Mouse (Mus musculus) heart, embryonic 10.5 days (tissue): Measurements from ENCODE around the gene Pam. TPM values are rescaled to one million over a fixed set of nuclear protein-coding genes. Genes with fewer than 3 reads are reported as not detected.

Experiments used
- DNase-seq: peaks from one replicate; pipeline ENCODE4 v3.0.0-alpha.2; 2017; ENCODE audit warnings: low spot score
- H3K27ac ChIP-seq: fragments of 300-500 bp; sonication (generic); 2 replicates; pipeline ENCODE4 v1.5.1; 2016; ENCODE audit warnings: mild to moderate bottlenecking
- H3K27me3 ChIP-seq: fragments of 300-500 bp; sonication (generic); 2 replicates; pipeline ENCODE4 v1.6.1; 2016; ENCODE audit warnings: mild to moderate bottlenecking; ENCODE audit not compliant: poor library complexity, insufficient read depth, severe bottlenecking
- H3K36me3 ChIP-seq: fragments of 300-500 bp; sonication (generic); 2 replicates; pipeline ENCODE4 v1.6.1; 2016; ENCODE audit warnings: mild to moderate bottlenecking, moderate library complexity
- H3K4me1 ChIP-seq: fragments of 300-500 bp; sonication (generic); 2 replicates; pipeline ENCODE4 v1.6.1; 2016; ENCODE audit warnings: mild to moderate bottlenecking
- H3K4me3 ChIP-seq: fragments of 300-500 bp; sonication (generic); 2 replicates; pipeline ENCODE4 v1.5.1; 2016; ENCODE audit warnings: mild to moderate bottlenecking, moderate library complexity
- H3K9me3 ChIP-seq: fragments of 300-500 bp; sonication (generic); 2 replicates; pipeline ENCODE4 v1.6.1; 2016; ENCODE audit warnings: mild to moderate bottlenecking, moderate library complexity
- WGBS: fragments of 180-500 bp; shearing (Covaris S2); methylation state at CpG from one replicate; pipeline ENCODE4 v1.1.7; 2016; 5-methylcytosine and 5-hydroxymethylcytosine counted together
- polyA plus RNA-seq: library from polyadenylated mRNA; unstranded; fragments of >200 nt; fragmentation: Nextera tagmentation; extraction: Ambion mirVana; gene quantifications from 2 replicates; pipeline ENCODE4 v1.2.1, GENCODE M21; 2016

Gene Pam
- polyA plus RNA-seq, 1 experiment from 2014 or later: 88.8 TPM

DNA sequence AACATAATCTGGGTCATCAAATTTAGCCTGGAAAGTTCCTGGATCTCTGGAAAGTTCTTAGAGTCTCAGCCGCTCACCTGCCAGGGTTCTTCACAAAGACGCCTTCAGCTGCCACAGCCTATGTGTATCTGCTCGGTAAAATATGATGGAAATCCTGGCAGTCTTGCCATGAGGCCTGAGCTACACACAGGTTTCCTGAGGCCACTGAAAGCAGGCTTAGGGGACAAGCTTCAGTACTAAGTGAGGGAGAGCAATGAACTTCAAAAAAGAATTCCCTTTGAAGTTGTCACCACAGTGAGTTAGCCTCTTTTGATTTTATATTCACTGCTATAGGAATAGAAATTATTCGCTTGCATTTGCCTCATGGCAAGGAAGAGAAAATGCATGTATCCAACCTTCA, 186.7 kb downstream of the Pam start:
- H3K36me3 ChIP-seq: peaks cover 6% of the 10 kb centered on the region
- H3K27ac ChIP-seq: no peak overlapping the region

DNA sequence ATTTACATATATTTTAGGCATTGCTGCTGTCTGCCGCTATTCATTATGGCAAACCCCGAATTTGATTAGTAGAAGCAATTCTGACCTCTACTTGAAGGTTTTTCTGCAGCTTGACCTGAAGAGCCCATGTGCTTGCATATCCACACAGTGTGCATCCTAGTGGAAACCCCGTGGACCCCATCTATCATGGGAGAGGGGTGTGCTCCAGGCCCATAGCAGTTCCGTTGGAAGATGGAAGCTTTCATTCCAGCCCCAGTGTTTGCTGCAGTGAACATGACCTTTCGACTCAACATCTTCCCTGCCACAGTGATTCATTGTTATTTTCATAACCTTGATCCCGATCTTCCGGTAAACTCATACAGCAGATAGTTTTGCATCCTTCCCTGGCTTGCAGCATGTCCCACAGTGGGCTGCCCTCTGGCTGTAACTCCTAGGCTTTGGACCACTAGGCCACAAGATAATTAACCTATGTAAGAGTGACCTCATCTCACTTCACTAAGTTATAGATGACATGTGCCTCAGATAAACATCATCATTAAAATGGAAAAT, 191.5 kb downstream of the Pam start:
- DNase-seq: no peak
- no peaks in the 10 kb centered on the region for H3K4me1 ChIP-seq
- no peak overlapping the region for H3K27ac ChIP-seq
- H3K9me3 ChIP-seq: no peaks in the 10 kb centered on the region
- H3K4me3 ChIP-seq: no peak overlapping the region
- H3K27me3 ChIP-seq: no peaks in the 10 kb centered on the region
- peaks cover 3% of the 10 kb centered on the region; the same call in 1 of the 2 replicates for H3K36me3 ChIP-seq
- WGBS: 86% methylated on average over 7 of the region's 7 CpGs

More for the DNA sequence above, 186.7 kb downstream of the Pam start:
- H3K4me1 ChIP-seq: no peaks in the 10 kb centered on the region
- H3K4me3 ChIP-seq: no peak overlapping the region
- no peaks in the 10 kb centered on the region for H3K9me3 ChIP-seq
- 91% methylated on average over 4 of the region's 4 CpGs for WGBS
- no peak for DNase-seq
- H3K27me3 ChIP-seq: no peaks in the 10 kb centered on the region

DNA sequence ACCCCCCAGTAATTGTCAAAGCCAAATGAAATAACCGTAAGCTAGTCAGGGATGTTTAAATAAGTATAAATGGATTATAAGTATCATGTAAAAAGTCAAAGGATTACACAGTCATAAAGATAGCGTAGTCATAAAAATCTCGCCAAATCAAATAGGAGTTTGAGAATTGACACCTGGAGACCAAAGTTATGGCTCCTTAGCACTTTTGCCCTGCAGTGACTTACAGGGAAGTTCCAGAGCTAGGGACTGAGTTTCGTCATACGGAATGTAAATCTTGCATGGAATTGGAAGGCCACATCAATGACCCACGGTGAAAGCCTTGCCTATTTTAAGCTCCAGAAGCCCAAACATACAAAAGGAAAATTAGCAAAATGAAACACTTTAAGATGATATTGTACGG, 192.6 kb downstream of the Pam start:
- Histone ChIP-seq H3K4me1 (no peaks in the 10 kb centered on the region), H3K4me3 (no peak overlapping the region), H3K9me3 (no peaks in the 10 kb centered on the region), H3K27me3 (no peaks in the 10 kb centered on the region), H3K27ac (no peak overlapping the region), H3K36me3 (peaks cover 3% of the 10 kb centered on the region; the same call in 1 of the 2 replicates)
- WGBS: 91% methylated on average over 7 of the region's 7 CpGs
- no peak for DNase-seq

DNA sequence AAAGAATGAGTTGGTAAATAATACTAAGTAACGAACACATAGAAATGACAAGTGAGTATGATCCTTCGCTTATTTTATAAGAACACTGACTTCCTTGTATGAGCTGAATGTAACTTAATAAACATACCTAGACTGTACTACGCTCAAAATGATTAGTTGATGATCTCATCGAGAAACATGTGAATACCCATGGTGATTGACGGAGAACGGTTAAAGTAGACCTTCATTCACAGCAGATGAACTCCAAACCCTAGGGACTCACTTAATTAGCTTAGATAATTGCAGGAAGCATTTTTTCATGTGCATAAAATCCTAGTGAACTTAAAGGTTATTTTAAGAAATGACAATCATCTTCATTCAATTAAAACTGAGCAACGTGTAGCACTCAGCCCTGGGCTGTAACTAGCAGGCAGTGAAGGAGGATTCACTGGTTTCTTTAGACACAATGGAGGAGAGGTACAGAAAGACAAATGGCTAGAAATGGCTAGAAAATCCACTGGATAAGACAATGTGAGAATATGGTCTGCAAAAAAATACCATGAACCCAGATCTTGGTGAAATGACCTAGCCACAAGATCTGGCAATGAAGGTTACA, 194.8 kb downstream of the Pam start:
- no peak overlapping the region for H3K27ac ChIP-seq
- WGBS: 87% methylated on average over 7 of the region's 7 CpGs
- no peak for DNase-seq

DNA sequence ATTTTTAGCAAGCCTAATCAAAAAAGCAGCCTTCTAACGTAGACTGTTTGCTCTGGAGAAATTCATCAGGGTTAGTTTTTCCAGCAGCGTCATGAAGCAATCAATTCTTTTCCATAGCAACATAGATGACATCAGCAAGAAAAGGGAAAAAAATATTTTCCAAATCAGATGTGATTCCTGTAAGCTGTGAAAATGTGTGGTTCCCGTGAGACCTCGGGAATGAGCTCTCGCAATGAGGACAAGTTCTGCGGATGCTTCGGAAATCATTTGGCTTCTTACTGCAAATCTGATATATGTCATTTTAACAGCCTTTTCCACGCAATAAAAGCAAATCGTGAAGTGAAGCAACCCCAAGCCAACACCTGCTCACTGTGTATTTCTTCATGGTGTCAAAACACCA, 207.9 kb downstream of the Pam start:
- Histone ChIP-seq H3K4me3 (no peak overlapping the region), H3K9me3 (no peaks in the 10 kb centered on the region), H3K4me1 (no peaks in the 10 kb centered on the region), H3K27me3 (no peaks in the 10 kb centered on the region), H3K27ac (no peak overlapping the region), H3K36me3 (peaks cover 45% of the 10 kb centered on the region)
- no peak for DNase-seq
- 90% methylated on average over 9 of the region's 9 CpGs for WGBS

More for the DNA sequence above, 194.8 kb downstream of the Pam start:
- H3K4me1 ChIP-seq: no peaks in the 10 kb centered on the region
- H3K36me3 ChIP-seq: peaks cover 3% of the 10 kb centered on the region; the same call in 1 of the 2 replicates
- no peak overlapping the region for H3K4me3 ChIP-seq
- H3K27me3 ChIP-seq: no peaks in the 10 kb centered on the region
- no peaks in the 10 kb centered on the region for H3K9me3 ChIP-seq

DNA sequence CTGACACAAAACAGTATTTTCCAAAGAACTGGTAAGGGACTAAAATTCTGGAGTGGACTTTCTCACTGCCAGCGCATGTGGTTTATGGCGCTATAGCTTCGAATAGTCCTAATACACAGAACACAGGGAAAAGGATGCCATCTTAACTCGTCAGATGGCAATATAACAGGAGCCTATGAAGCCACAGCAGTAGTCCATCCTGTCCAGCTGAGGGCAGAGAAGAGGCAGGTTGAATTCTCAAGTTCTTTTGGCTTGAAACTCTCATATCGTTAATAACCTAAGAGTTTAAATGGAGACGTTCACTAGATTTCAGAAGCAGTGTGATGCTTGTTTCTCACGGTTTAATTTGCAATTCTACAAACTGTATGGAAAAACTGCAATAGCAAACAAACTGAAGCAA, 211.9 kb downstream of the Pam start:
- DNase-seq: no peak
- no peaks in the 10 kb centered on the region for H3K27me3 ChIP-seq
- H3K36me3 ChIP-seq: peaks cover 53% of the 10 kb centered on the region
- H3K4me1 ChIP-seq: no peaks in the 10 kb centered on the region
- H3K4me3 ChIP-seq: no peak overlapping the region
- H3K9me3 ChIP-seq: no peaks in the 10 kb centered on the region
- H3K27ac ChIP-seq: no peak overlapping the region
- WGBS: 87% methylated on average over 7 of the region's 7 CpGs

DNA sequence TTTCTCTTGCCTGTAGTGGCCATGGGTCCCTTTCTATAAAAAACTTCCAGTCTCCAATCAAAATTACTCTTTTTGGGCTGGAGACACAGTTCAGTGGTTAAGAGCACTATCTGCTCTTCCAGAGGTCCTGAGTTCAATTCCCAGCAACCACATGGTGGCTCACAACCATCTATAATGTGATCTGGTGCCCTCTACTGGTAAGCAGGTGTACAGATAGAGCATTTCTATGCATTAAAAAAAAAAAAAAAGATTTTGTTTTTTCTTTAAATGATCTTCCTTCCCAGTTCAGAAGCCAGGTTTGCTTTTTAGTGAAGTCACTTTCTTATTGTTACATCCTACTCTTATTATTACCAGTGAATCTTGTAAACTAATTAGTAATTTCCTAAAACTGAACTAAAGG, 218.4 kb downstream of the Pam start:
- no peak overlapping the region for H3K27ac ChIP-seq
- no peaks in the 10 kb centered on the region for H3K4me1 ChIP-seq
- no peak for DNase-seq
- no peaks in the 10 kb centered on the region for H3K9me3 ChIP-seq
- H3K27me3 ChIP-seq: no peaks in the 10 kb centered on the region
- H3K4me3 ChIP-seq: no peak overlapping the region
- H3K36me3 ChIP-seq: peaks cover 66% of the 10 kb centered on the region

DNA sequence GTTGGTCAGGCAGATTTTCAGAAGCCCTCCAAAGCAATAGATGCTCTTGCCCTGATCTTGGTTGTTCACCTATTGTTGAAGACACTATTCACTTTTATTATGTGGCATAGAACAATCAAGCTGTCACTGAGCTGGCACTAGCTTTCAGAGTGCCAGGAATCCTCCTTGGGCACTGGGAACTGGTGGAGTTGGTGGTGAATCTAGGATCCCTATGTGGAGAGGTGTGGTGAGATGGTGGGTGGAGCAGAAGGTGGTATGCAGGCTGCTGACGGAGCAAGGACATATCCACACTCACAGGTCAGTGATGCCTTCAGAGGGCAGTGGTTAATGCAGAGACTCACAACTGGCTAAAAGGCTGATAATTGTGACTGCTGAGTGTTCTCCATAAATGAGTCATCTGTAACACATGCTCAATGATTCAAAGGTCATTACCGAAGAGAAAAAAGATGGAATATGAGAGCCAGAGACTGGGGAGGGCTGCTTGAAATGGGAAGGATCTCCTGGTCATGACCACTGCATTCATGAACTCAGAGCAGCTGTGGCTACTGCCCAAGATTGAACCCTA, 221.9 kb downstream of the Pam start:
- 81% methylated on average over 2 of the region's 2 CpGs for WGBS
- no peaks in the 10 kb centered on the region for H3K4me1 ChIP-seq
- H3K27me3 ChIP-seq: no peaks in the 10 kb centered on the region
- H3K4me3 ChIP-seq: no peak overlapping the region
- H3K36me3 ChIP-seq: peaks cover 46% of the 10 kb centered on the region; the same call in 1 of the 2 replicates
- no peak overlapping the region for H3K27ac ChIP-seq
- no peak for DNase-seq
- no peaks in the 10 kb centered on the region for H3K9me3 ChIP-seq

DNA sequence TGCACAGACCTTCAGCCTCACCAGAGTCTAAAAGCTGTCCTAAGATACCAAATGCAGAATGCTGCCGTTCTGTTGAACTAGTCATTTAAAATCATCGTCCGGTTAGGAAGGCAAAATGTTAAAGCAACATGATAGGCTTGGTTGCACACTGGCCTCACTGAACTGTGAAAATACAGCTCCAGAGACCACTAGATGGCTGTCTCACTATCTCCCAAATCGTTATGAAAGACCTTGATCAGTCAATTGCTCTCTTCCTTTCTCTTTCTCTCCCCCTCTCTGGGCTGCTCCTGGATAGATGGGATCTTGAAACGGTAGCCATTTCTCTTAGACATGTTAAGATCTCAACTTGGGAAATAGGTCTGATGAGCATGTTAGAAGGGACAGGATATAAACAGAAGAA, 223.0 kb downstream of the Pam start:
- no peaks in the 10 kb centered on the region for H3K27me3 ChIP-seq
- H3K27ac ChIP-seq: no peak overlapping the region
- WGBS: 78% methylated on average over 5 of the region's 5 CpGs
- H3K4me1 ChIP-seq: no peaks in the 10 kb centered on the region
- no peak for DNase-seq
- H3K9me3 ChIP-seq: no peaks in the 10 kb centered on the region
- H3K4me3 ChIP-seq: no peak overlapping the region
- peaks cover 41% of the 10 kb centered on the region; the same call in 1 of the 2 replicates for H3K36me3 ChIP-seq

DNA sequence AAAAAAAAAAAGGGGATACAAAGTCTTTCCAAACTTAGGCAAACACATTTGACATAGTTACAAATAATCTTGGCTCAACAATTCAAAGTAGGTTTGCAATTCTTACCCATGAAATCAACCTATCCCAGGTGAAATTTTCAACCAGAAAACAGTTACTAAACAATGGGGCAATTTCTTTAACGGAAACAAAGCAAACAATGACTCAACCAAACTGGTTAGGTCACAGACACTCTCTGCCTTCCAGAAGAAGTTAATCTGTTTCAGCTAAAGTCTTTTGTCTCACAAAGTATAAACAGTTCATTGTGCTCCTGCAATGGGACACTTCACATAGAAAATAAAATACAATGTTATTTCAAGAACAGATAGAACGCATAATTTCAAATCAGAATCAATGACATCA, 223.4 kb downstream of the Pam start:
- Histone ChIP-seq H3K4me1 (no peaks in the 10 kb centered on the region), H3K27me3 (no peaks in the 10 kb centered on the region), H3K36me3 (peaks cover 39% of the 10 kb centered on the region; the same call in 1 of the 2 replicates), H3K9me3 (no peaks in the 10 kb centered on the region), H3K4me3 (no peak overlapping the region), H3K27ac (no peak overlapping the region)
- WGBS: 76% methylated on average over 2 of the region's 2 CpGs
- no peak for DNase-seq

DNA sequence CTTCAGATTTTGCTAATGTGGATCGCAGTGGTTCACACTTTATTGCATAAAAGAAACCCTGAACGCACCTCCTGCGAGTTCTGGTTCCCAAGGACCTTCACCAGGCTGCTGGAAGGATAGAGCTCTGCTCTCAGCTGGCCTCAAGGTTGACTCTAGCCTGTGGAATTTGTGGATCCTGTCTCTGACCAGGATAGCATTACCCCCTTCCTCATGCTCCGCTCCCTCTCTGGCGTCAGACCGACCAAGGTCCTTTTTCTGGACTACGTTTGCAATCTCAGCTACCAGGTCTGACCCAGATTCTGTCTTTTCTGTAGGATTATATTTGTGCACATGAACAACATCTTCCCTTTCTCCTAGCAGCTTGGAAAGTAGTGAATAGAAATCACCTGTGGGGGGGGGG, 231.3 kb downstream of the Pam start:
- no peaks in the 10 kb centered on the region for H3K27me3 ChIP-seq
- no peak overlapping the region for H3K27ac ChIP-seq
- H3K36me3 ChIP-seq: peaks cover 13% of the 10 kb centered on the region; the same call in 1 of the 2 replicates
- no peak for DNase-seq
- H3K4me1 ChIP-seq: no peaks in the 10 kb centered on the region
- WGBS: 90% methylated on average over 7 of the region's 7 CpGs
- no peak overlapping the region for H3K4me3 ChIP-seq
- no peaks in the 10 kb centered on the region for H3K9me3 ChIP-seq

DNA sequence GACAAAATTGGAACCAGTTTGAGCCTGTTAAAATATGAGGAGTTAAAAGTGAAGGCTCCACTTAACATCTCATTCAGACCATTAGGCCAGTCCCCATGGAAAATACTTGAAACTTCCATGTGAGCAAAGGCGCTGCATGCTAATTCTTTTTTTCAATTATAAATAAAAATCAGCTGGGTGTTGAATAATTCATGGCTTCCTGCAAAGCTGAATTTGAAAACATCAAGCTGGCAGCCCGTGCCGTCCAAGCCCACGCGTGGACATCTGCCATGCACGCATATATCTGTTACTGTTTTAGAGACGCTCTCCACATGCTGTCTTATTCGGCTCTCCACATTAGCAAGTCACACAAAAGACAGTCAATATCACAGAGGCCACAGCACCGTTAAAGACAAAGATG, 232.3 kb downstream of the Pam start:
- H3K9me3 ChIP-seq: no peaks in the 10 kb centered on the region
- H3K4me3 ChIP-seq: no peak overlapping the region
- H3K27ac ChIP-seq: no peak overlapping the region
- no peaks in the 10 kb centered on the region for H3K4me1 ChIP-seq
- no peak for DNase-seq
- H3K36me3 ChIP-seq: peaks cover 13% of the 10 kb centered on the region; the same call in 1 of the 2 replicates
- WGBS: 89% methylated on average over 9 of the region's 9 CpGs
- H3K27me3 ChIP-seq: no peaks in the 10 kb centered on the region

DNA sequence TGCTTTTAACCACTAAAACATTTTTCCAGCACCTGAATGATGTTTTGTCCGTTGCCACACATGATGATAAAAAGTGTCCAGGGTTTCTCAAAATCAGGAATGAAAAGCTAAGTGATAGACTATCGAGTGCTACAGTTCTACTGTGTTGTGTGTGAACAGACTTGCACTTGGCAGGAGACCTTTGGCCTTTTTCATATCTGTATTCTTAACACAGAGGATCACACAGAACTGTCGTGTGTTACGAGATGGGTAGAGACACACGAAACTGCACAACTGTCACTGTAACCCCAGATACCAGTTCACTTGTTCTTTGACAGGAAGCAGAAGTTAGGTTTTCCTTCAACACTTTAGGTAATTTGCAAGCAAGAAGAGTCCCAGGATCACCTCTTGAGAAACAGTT, 232.7 kb downstream of the Pam start:
- Histone ChIP-seq H3K27ac (no peak overlapping the region), H3K36me3 (peaks cover 13% of the 10 kb centered on the region; the same call in 1 of the 2 replicates), H3K27me3 (no peaks in the 10 kb centered on the region), H3K9me3 (no peaks in the 10 kb centered on the region), H3K4me3 (no peak overlapping the region), H3K4me1 (no peaks in the 10 kb centered on the region)
- 83% methylated on average over 5 of the region's 5 CpGs for WGBS
- DNase-seq: no peak
